Mouse (Mus musculus) MEL (cell line): Measurements from ENCODE around the gene Nmi.

ENCODE experiments used
- BHLHE40 ChIP-seq: IDR thresholded peaks from 2 replicates; pipeline ENCODE4 v1.6.1; 2012; ENCODE audit warnings: low read depth, mild to moderate bottlenecking, inconsistent platforms, low read length, improper control_type of control experiment, borderline replicate concordance
- CHD2 ChIP-seq: IDR thresholded peaks from 2 replicates; pipeline ENCODE4 v1.6.1; 2011; ENCODE audit warnings: low read length, improper control_type of control experiment
- CTCF ChIP-seq, 3 experiments: IDR thresholded peaks in 2 of 3; conservative IDR thresholded peaks in 1 of 3; 2 replicates each; pipeline ENCODE4 v1.5.1; 2011 to 2012; ENCODE audit warnings: low read length in 3 of 3, low read depth in 2 of 3, mild to moderate bottlenecking in 2 of 3, improper control_type of control experiment in 1 of 3, inconsistent platforms in 1 of 3, mixed read lengths in 1 of 3, moderate library complexity in 1 of 3; ENCODE audit not compliant: control insufficient read depth in 1 of 3, insufficient read depth in 1 of 3, poor library complexity in 1 of 3, severe bottlenecking in 1 of 3
- E2F4 ChIP-seq: IDR thresholded peaks from 2 replicates; pipeline ENCODE4 v1.6.1; 2011; ENCODE audit warnings: low read depth, low read length, improper control_type of control experiment, borderline replicate concordance
- ELF1 ChIP-seq: IDR thresholded peaks from 2 replicates; pipeline ENCODE4 v1.6.1; 2014; ENCODE audit warnings: low read depth, mild to moderate bottlenecking, inconsistent platforms, low read length, improper control_type of control experiment, moderate library complexity
- EP300 ChIP-seq, 2 experiments: IDR thresholded peaks; 2 replicates each; pipeline ENCODE4 v1.6.1; 2011; ENCODE audit warnings: improper control_type of control experiment in 2 of 2, low read length in 2 of 2, low read depth in 1 of 2, mild to moderate bottlenecking in 1 of 2
- POLR2A ChIP-seq, 2 experiments: IDR thresholded peaks; 2 replicates each; pipeline ENCODE4 v1.6.1; 2011 to 2012; ENCODE audit warnings: low read length in 2 of 2, mild to moderate bottlenecking in 2 of 2, control low read depth in 1 of 2, improper control_type of control experiment in 1 of 2, low read depth in 1 of 2, moderate library complexity in 1 of 2; ENCODE audit not compliant: control insufficient read depth in 1 of 2, insufficient read depth in 1 of 2, poor library complexity in 1 of 2
- SMC3 ChIP-seq: IDR thresholded peaks from 2 replicates; pipeline ENCODE4 v1.6.1; 2011; ENCODE audit warnings: low read depth, low read length, improper control_type of control experiment
- TAL1 ChIP-seq: IDR thresholded peaks from 2 replicates; pipeline ENCODE4 v1.6.1; 2012; ENCODE audit warnings: mild to moderate bottlenecking, inconsistent platforms, low read length, moderate library complexity, mixed read lengths
- TBP ChIP-seq: IDR thresholded peaks from 2 replicates; pipeline ENCODE4 v1.8.0; 2011; ENCODE audit warnings: low read depth, low read length, improper control_type of control experiment
- ZC3H11A ChIP-seq: IDR thresholded peaks from 2 replicates; pipeline ENCODE4 v1.6.1; 2012; ENCODE audit warnings: low read depth, mild to moderate bottlenecking, inconsistent platforms, low read length, improper control_type of control experiment
- ZMIZ1 ChIP-seq: IDR thresholded peaks from 2 replicates; pipeline ENCODE4 v1.6.1; 2012; ENCODE audit warnings: low read depth, mild to moderate bottlenecking, inconsistent platforms, low read length, improper control_type of control experiment, moderate library complexity

- no peak for TF ChIP-seq EP300 (IDR thresholded peaks at IDR 0.05; ENCODE audit: low read depth in 1 of 2, low read length in 2 of 2)
- TF ChIP-seq POLR2A (IDR thresholded peaks at IDR 0.05; ENCODE audit: control insufficient read depth in 1 of 2, insufficient read depth in 1 of 2, low read depth in 1 of 2, low read length in 2 of 2, poor library complexity in 1 of 2): no peak
- no peak for TF ChIP-seq BHLHE40
- no peak for TF ChIP-seq CHD2
- TF ChIP-seq TBP: no peak
- TF ChIP-seq CTCF (IDR thresholded peaks at IDR 0.05 in 2 of 3, conservative IDR thresholded peaks at IDR 0.05 in 1 of 3; ENCODE audit: control insufficient read depth in 1 of 3, insufficient read depth in 1 of 3, low read depth in 2 of 3, low read length in 3 of 3, poor library complexity in 1 of 3, severe bottlenecking in 1 of 3): no peak
- no peak for TF ChIP-seq SMC3
- TF ChIP-seq ZMIZ1: no peak
- no peak for TF ChIP-seq ELF1
- no peak for TF ChIP-seq TAL1
- no peak for TF ChIP-seq ZC3H11A
- no peak for TF ChIP-seq E2F4
Observed at GRCm38 (mm10) chr2:51982288-51982687, 9.0 kb upstream of the Nmi start.
